Mouse (Mus musculus) megakaryocyte, adult 5-6 weeks (primary cell): ENCODE data around the gene Nrxn3. TPM values are rescaled to one million over a fixed set of nuclear protein-coding genes. Genes with fewer than 3 reads are reported as not detected.

Experiments used
- ATAC-seq: 2 replicates; pipeline ENCODE4 v1.8.0; 2016; ENCODE audit warnings: mild to moderate bottlenecking, inconsistent platforms; ENCODE audit not compliant: poor library complexity, severe bottlenecking
- total RNA-seq, 2 experiments: library from RNA; stranded (forward) in 1 of 2; stranded (reverse) in 1 of 2; fragments of 153-499, 151-499 nt in 1 of 2; fragments of 221-1000, 200-1000 nt in 1 of 2; gene quantifications; 2 replicates each; pipeline versions ENCODE4 v1.2.3 to v1.2.4; 2015 to 2017

Gene Nrxn3
- total RNA-seq, 2 experiments from 2014 or later: not detected

DNA sequence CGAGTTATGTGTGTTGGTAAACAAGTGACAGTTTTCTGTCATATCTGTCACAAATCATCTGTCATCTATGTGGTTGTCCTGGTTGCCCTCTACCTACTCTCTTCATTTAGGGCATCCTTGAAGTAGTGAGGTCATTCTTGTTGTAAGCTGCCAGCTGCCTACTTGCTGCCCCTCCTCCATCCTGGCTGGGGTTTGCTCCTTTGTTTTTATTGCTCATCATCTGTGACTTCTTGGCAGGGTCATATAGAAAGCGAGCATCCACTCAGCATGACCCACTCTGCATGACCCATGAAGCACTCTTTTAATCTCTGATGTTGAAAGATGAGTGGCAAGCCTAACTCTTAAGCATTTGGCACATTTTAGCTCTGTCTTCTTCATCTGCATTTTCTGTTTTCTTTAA is 194.1 kb downstream of the Nrxn3 start:
- no peak for ATAC-seq

DNA sequence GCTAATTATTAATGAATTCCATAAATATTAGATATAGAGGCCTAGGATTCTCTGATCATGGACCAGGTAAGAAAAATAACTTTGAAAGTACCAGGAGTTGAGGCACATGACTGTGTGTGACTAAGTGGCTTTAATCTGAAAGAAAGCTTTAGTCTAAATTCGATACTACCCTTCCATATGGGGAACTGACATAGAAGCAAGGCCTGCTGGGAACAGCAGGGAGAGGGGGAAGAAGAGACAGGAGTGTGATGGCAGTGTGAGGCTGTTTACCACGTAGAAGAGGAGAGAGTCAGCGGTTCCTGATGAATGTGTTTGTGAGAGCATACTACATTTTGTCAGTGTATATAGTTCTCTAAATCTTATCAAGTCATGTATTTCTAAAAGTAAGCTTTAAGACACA is 202.2 kb downstream of the Nrxn3 start:
- ATAC-seq: no peak

DNA sequence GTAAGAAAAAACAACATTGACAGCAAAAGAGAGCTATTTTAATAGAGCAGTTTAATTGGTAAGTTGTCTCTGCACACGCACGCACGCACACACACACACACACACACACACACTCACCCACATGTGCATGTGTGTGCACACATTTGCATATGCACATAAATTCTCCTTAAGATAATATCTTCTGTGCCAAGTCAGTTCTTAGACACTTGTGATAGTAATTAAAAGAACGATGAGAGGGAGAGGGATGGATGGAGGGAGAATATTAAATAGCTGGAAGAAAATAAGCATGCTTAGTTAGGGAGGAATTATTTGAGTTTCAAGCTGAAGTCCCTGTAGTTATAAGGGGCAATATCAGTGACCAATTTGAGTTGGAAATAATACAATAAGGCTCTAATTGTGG is 203.6 kb downstream of the Nrxn3 start:
- ATAC-seq: no peak

DNA sequence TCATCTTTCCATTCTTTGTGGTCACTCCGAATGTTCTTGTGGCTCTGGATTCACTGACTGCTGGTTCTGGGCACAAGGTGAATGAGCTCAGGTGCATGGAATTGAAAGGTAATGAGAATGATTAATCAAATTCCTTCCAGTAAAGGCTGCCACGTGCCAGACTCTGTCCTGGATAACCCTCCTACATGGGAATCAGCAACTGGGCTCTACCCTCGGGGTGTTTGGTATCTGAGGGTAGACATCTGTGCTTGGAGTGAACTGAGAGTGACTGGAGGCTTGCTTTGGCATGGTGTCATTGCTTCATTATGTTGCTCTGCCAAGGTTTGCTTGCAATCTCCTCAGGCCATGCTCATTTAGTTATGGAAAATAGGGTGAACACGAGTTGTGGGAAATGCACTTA is 209.0 kb downstream of the Nrxn3 start:
- no peak for ATAC-seq

DNA sequence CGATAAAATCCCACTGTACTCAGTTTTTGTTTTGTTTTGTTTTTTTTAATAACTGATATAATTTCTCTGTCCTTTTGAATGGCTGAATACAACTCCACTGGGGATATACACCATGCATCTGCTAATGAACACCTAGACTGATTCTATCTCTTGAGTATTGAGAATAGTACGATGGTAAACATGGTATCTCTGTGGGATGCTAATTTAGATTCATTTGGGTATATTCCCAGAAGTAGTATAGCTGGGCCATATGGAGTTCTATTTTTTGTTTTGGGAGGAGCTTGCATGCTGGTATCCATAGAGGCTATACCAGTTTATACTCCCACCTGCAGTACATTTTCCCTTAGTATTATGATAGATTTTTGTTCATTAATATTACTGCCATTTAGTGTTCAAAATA is 217.0 kb downstream of the Nrxn3 start:
- no peak for ATAC-seq

DNA sequence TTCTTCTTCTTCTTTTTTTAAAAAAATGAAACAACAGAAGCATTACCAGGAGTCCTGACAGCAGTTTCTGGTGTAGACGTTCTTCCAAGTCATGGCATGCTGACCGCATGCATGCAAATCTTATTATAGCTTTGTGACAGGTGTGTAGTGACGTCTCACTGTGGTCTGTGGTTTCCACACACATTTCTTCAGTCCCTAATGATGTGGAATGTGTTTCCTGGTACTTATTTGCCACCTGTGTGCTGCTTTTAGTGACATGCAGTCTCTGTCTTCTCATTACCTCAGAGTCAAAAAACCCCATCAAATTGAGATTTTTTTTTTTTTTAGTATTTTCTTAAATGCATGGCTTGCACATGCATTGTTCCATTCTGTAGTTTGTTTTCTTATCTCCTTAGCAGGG is 222.3 kb downstream of the Nrxn3 start:
- ATAC-seq: no peak

DNA sequence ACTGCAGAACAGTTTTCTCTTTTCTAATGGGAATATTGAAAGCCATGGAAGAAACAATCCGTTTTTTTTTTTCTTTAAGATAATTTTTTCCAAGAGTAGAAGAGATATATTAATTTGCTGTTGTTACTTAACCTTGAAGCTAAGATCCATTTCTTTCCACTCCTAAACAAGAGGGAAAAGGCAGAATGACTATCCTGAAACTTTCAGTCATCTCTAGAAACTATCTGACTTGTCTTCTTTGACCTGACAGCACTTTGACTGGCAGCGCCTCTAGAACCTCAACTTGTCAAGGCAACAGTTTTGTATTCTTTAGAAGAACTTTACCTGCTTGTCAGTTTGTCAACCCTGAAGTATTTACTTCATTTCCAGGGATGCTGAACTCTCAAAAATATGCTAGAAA is 227.2 kb downstream of the Nrxn3 start:
- no peak for ATAC-seq

DNA sequence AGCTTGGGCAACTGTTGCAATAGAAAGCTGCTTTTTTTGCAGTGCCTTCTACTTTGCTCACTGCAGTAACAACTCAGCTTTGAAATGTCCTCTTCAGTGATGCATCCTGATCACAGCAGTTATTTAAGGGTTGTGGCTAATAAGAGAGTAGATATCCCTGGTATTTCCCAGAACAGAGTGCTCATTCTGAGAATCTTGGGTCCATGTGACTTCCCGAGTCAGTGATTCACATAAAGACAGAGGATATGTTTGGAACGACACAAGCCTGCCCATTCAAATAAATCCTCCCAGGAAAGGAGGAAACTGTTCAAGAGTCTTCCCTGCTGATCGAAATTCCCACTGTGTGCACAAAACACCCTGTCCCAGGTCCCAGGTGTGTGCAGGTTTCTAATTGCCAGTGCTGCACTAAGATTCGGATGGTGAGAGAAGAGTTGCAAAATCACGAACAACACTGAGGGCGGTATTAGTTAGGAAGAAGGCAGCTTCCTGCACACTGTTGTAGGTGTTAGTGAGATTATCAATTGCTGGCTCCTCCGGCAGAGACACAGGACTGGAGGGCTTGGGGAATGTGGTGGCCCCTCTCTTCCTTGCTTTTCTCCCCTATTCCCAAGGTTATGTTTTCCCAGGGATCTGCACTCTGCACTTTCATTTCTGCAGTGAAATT is 230.4 kb downstream of the Nrxn3 start:
- no peak for ATAC-seq

DNA sequence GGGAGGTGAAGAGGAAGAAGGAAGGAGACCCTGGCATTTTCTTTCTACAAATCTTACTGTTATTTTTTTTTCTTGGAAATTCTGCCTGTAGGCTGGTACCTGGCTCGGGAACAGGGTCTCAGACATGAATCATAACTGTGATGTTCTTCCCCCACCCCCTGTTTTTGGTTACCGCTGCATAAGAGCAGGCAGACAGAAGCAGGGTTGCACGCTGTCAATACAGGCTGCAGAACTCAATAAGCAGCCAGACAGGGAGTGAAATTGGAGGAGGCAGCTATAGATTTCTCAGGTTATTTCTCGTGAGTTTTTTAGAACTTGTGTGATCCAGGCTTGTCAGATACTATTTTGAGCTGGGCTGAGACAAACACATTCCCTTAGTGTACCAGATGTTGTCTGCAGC is 231.1 kb downstream of the Nrxn3 start:
- ATAC-seq: no peak

DNA sequence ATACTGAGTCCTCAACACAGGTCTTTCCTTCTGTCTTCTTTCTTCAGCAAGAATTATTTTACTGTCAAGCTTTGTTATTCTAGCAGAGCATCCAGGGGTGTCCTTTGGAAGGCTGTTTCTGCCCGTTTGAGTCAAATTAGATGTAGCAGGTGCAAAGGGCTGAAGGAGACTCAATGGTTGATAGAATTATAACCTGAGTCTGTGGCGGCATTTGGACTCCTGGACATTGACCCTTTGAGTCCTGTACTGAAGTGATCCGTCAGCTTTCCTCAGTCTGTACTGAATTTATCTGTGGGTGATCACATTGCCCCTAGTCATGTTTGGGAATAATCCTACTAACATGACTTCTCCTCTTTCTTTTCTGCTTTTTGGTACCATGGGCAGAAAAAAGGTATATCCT is 234.8 kb downstream of the Nrxn3 start:
- no peak for ATAC-seq

DNA sequence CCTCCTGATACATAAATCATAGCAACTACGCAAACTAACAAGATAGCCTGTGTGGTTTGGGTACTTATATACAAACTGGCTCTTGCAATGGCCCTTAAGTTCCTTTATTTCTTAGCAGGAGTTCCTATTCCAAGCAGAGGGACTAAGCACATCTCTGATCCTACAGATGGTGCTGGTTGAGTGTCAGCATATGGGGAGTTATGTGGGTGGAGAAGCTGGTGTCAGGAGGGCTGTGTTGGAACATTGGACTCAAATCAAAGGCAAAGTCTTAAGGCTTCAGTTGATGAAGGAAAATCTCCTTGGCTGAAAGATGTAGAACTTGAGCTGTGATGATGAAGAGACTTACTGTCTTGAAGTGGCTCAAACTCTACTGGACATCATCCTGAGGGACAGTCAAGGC is 238.1 kb downstream of the Nrxn3 start:
- no peak for ATAC-seq

DNA sequence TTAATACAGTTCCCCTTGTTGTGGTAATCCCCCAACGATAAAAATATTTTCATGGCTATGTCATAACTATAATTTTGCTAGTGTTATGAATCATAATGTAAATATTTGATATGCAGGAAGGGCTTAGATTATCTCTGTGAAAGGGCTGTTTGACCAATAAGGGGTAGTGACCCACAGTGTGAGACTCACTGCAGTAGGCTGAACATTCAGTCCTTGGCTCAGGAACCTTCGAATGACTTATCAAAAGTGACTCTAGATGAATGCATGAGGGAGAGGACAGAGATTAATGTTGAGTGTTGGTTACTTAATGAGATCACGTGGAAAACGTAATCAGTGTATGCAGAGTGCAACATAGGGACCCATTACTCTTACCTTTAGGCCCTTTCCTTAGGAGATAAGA is 243.7 kb downstream of the Nrxn3 start:
- no peak for ATAC-seq

DNA sequence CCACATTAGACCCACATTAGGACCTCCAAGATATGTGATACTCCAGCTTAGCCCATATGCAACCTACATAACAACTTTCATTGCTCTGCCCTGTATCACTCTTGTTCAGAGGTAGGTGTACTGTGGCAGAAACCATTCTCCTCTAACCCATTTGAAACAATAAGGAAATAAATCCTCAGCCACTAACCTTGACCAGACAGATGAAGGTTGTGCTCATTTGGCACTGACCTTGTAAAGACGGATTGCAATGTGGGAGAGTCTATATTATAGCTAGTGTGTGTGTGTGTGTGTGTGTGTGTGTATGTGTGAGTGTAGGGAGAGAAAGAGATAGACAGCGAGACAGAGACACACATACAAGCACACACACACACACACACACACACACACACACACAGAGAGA is 253.9 kb downstream of the Nrxn3 start:
- ATAC-seq: no peak

DNA sequence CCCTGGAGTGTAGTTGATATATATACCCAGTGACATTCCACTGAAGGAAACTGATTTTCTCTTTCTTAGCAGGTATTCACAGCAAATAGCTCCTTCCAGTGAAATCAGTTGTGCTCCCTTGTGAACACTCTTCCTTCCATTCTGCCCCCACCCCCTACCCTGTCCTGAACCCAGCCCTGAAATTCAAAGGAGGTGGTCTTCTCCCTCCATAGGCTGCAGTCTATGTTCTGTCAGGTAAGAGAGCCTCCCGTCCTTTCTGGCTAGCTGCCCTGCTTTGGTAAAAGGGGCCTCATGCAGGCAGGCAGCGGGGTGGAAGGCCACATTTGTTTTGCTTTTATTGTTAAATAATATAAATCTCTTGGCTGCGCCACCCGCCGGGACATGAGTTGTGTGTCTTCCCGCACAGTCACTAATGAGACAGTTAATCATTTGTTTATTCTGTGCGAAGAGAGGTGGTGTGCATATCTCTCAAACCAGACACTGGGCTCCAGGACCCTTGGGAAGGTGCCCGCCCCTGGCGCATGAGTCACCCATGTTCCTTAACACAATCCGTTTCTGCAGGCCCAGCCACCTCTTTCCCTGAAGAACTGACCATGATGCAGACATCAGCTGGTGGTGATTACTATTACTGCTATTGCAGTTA is 261.1 kb downstream of the Nrxn3 start:
- ATAC-seq: no peak

DNA sequence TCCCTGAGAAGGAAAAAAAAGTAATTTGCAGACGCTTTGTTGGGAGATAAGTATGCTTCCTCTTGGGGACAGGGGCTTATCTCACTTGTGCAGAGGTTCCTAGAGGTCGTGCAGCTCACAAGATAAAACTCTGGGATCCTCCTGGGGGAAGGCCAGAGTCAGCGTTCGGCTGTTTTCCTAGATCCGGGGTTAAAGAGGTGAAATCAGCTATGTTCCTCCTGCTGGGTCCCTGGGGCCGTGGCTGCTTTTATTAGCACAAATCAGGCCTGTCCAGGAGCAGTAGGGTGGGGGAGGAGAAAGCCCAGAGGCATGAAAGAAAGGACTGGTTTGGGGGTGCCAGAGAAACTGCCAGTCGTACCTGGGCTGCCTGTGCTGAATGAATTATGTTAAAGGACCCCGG is 261.7 kb downstream of the Nrxn3 start:
- no peak for ATAC-seq

DNA sequence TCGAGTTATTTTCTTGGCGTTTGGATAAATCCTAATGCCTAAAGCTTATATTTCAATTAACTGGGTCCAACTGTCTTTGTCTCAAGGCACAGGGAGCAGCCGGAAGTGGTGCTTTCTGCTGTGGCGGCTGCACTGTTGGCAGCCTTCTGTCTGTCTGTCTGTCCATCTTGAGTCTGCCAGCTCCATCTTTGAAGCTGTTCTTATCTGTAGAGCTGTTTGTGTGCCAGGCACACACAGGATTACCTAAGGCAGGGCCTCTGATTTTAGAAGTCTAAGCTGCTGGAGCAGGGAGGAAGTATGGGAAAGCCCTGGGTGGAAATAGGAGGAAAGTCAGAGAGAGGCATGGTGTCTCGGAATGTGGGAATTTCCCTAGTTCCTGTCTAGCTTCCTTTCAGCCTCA is 262.1 kb downstream of the Nrxn3 start:
- ATAC-seq: no peak

DNA sequence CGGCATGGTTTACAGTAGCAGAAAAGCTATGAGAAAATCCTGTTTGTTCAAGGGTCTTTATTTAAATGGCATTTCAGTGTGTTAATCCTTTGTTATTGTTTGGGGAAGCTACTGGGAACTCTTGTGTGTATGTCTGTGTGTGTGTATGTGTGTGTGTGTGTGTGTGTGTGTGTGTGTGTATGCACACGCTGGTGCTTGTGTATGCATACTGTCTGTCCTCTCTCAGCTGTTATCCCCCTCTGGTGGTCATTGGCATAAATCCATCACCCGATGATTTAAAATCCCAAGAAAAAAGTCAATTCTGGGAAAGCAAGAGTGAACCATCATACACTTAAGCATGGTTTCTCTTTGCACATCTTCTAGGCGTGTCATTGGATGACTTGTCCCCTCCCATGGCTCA is 264.4 kb downstream of the Nrxn3 start:
- ATAC-seq: no peak

DNA sequence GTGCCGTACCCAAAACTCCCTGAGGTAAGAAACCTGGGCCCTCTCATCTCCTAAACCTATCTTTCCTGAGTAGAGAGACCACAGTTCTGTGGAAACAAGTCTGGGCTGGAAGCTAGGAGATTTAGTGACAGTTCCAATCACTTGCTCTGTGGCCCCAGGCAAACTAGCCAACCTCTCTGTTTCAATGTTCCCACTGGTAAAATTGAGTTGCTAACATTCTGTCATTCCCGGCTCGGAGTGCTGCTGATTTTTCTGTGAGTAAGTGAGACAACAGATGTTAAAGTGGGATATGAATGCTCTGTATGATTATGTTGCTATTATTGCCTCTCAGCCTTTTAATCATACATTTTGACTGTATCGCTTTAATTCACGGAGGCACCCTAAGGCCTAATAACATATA is 268.1 kb downstream of the Nrxn3 start:
- ATAC-seq: no peak

DNA sequence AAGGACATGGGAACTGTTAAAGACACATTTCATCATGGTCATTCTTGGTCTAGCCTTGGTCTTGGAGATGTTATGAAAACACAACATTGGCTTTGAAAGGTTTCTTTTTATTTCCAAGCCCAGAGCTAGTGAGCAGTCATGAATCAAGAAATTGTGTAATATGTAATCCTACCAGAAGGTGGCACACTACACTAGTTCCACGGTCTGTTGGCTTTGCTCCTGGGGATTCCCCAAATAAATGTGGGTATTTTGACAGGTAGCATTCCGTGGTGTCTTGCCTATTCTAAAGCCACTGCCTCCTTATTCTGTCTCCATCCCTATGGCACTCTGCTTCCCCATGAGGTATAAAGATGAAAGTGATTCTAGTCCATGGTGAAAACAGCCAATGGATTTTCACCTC is 269.5 kb downstream of the Nrxn3 start:
- peak; percentile 45 for ATAC-seq

DNA sequence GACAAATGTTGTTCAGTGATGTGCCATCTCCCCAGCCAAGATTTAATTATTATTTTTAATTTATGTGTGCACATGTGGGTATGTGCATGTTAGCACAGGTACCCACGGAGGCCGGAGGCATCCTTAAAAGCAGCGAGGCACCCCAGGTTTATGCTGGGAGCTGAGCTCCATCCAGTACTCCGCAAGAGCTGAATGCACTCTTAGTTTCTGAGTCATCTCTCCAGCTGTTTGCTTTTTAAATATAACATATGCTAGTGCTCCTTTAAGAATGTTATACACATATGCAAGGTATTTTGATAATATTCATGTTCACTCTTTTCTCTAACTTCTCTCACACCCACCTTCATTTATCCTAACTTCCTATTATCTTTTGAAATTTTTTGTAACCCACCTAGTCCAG is 271.1 kb downstream of the Nrxn3 start:
- ATAC-seq: no peak

DNA sequence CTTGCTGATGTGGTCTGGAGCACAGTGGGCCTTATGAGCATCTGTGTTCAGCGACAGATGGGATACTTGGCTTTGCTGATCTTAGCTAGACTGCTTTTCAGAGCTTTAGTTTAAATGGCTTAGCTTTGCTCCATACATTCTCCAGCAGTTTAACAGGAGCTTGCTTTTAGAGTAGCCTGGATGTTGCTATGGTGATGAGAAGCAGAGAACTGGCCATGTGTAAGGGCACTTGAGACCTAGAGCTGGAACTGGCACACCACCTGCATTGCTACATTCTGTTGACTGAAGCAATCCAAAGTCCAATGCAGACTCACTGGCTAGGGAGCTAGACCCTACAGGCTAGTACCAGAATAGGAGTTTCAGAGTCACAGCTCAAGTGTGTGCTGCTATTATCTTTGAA is 293.8 kb downstream of the Nrxn3 start:
- ATAC-seq: no peak

DNA sequence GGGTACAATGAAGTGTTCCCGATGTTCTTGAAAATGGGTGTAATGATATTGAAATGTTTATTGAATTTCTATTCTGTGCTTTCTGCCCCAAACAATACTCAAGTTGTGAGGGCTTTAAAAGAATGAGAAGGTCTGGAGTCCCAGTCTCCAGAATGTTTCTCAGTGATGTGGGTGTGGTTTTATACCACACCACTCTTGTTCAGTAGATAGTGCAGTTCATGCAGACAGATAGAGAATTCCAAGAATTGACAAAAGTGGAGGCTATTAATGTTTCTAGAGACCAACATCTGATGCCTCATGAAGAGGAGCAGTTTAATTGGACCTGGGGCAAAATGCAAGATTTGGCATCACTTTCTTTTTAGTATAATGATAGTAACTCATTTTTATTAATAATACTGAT is 302.5 kb downstream of the Nrxn3 start:
- no peak for ATAC-seq

DNA sequence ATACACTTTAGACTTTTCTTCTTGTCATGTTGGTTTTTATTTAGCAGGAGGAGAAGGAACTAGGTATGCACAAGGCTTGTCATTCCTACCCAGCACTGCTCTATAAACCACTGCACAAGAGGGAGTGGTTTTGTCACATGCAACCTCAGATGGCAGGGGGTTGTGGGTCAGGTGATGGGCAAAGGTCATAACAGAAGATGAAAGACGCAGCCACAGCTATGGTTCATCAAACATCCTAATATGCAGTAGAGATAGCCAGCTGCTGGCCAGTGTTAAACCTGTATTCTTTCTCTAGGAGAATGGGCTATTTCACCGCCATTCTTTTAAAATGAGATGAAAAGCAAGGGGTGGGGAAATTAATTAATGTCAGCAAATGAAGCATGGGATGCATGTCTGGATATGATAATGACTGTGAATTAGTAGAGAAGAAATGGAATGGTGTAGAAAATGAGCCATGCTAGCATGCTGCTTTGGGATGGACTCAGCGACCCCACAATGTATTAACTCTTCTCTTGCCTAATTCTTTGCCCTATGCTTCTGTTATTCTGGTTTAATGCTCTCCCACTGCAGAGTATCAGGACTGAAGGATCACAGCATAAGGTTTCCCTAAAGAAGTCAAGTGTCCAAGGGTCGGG is 313.4 kb downstream of the Nrxn3 start:
- no peak for ATAC-seq
